Mouse (Mus musculus) adrenal gland, adult 2 months (tissue): ENCODE measurements around the gene Spon1. TPM values are rescaled to one million over a fixed set of nuclear protein-coding genes. Genes with fewer than 3 reads are reported as not detected.

ENCODE experiments used
- DNase-seq: peaks from one replicate; pipeline ENCODE4 v3.0.0; 2021
- long read RNA-seq: library from polyadenylated mRNA; stranded (forward); transcript quantifications from one replicate; pipeline ENCODE4 v2.0.0, GENCODE M21; 2021
- polyA plus RNA-seq: library from polyadenylated mRNA; depleted of rRNA; stranded (reverse); fragments of >200 nt; gene quantifications from 2 replicates; pipeline ENCODE4 v1.2.3, GENCODE M21; 2012; rRNA removed
- total RNA-seq, 2 experiments: library from RNA; stranded (reverse); gene quantifications; 2 replicates each; pipeline ENCODE4 v1.2.3; 2021

The Spon1 gene
- total RNA-seq (10 to 100 TPM; 10.3 to 12.2 TPM), polyA plus RNA-seq (8.4 and 10.4 TPM in 2 replicates)
- long read RNA-seq, full-length matches to known transcripts = 6 of 9 reads
- long read RNA-seq, partial matches to known transcripts = 2 of 9 reads
- long read RNA-seq, other reads (novel, unspliced or antisense) = 1 of 9 reads

GRCm38 (mm10) chr7:113765667-113766497 is at the start of gene Spon1:
TSS of gene Spon1 (plus strand) at chr7:113765998.
- DNase-seq = peak; percentile 27

DNA sequence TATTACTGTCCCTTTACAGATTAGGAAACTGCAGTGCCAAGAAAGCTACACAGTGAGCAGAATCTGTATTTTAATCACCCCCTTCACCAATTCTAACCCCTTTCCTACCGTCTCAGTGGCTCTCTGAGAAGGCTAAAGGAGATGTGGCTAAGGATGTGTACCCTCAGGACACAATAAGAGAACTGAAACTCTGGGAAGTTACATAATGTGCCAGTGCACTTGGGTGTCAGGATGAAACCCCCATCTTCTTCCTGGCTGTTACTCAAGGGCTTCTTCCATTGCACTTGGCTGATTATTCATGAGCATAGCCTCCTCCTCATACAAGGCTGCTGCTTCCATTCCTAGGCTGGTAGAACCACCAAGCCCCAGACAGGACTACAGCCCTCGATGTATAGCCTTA is 43.8 kb upstream of the Spon1 start:
- no peak for DNase-seq

GRCm38 (mm10) chr7:113723905-113724304 is 41.9 kb upstream of the Spon1 start:
- DNase-seq = no peak

- no peak for DNase-seq
Observed at GRCm38 (mm10) chr7:113727999-113728713, 37.6 kb upstream of the Spon1 start.

- no peak for DNase-seq
Observed at GRCm38 (mm10) chr7:113728926-113729325, 36.9 kb upstream of the Spon1 start.

GRCm38 (mm10) chr7:113730406-113731247 is 35.2 kb upstream of the Spon1 start:
- DNase-seq = no peak

DNA sequence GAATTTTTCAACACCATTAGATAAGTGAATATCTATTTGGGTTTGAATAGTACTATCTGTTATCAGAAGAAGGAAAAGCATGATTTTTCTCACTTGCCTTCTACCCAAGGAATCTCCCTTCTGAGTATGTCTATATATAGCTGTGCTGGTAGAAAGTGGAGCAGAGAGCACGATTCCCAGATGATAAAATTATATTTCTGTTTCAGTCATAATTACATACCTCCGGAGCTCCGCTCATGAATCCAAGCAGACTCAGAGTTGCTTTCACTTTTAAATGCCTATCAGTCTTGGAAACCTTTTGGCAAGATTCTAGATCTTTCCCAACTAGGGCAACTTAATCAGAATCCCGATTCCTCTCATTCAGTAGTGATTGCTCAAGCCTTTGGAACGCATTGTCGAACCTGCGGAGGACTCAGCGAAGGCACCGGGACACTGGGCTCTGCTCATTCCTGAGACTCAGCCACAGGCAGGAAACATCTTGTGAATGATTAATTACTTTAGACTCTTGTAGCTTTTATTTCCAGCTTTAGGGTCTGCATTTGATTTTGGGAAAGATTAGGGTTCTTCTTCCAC is 27.9 kb upstream of the Spon1 start:
- DNase-seq = peak; percentile 13

- peak; percentile 55 for DNase-seq
Observed at GRCm38 (mm10) chr7:113739181-113739580, 26.6 kb upstream of the Spon1 start.

DNA sequence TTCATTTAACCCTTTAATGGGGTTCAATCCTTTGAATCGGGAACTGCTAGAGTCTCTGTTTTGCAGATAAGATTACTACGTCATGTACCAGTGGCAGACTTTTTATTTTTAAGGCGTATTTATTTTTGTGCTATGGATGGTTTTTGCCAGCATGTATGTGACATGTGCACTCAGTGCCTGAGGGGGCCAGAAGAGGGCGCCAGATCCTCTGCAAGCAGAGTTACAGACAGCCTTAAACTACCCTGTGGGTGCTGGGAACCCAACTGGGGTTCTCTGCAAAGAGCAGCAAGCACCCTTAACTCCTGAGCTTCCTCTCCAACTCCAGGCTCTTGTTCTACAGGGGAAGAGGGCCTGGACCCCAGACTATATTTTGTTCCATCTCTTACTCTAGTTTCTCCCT is 23.2 kb upstream of the Spon1 start:
- DNase-seq = no peak

GRCm38 (mm10) chr7:113743982-113744381 is 21.8 kb upstream of the Spon1 start:
- no peak for DNase-seq

DNA sequence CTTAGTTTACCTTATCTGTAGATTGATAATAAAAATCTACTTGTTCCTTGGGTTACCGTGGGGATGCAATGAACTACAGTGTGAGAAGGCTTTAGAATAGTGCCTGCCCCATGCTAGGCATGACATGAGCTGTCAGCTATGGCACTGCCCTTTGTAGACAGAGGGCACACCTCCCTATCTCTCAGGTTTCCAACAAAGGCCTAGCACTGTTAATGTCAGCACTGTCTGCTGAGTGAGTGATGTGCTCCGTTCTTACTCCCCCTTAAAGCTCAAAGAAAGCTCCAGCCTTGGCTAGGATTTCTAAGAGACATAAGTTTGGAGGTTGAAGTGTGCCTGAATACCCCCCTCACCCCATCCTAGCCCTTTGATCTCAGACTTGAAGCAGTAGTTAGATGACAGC is 9.2 kb upstream of the Spon1 start:
- DNase-seq = no peak

DNA sequence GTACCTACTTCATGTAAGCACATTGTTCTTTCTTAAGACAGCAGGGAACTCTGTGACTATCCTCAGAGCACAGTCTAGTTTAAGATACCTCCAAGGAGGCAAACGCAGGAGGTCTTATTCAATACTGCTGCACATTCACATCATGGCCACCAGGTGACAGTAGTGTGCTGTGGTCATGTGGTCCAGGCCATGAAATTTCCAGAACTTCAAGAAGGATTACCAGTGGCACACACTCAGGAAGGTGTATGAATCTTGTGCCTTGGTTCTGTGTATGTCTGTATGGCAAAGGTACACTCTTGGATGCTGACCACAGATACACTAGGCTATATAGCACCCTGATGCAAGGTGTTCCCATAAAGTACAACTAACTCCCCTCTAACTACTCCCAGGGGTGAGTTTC is 6.6 kb upstream of the Spon1 start:
- DNase-seq = peak; percentile 23

GRCm38 (mm10) chr7:113765133-113765532 is 665 bp upstream of the Spon1 start:
- DNase-seq = no peak

- DNase-seq = no peak
Observed at GRCm38 (mm10) chr7:113766498-113766941, 722 bp downstream of the Spon1 start.

GRCm38 (mm10) chr7:113767546-113767945 is 1.7 kb downstream of the Spon1 start:
- DNase-seq = no peak

- no peak for DNase-seq
Observed at GRCm38 (mm10) chr7:113768174-113768935, 2.6 kb downstream of the Spon1 start.

DNA sequence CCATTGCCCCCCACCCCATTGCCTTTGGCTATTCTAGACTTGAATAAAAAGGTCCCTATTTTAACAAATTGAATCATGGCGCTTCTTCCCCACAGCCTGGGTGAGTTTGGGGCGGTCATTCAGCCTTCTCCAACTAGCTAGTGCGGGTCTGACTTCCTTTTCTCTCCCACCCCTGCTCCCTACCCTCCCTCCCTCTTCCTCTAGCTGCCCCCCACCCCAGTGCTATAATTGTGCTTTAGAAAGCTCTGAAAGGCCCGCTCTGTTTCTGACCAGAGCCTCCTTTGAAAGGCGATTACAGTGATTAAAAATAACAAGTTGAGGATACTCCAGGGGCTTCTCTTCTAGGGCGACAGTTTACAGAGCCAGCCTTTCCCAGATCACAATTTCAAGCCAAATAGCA is 3.5 kb downstream of the Spon1 start:
- DNase-seq = no peak

- DNase-seq = no peak
Observed at GRCm38 (mm10) chr7:113772135-113772534, 6.3 kb downstream of the Spon1 start.

- DNase-seq = no peak
Observed at GRCm38 (mm10) chr7:113773436-113773835, 7.6 kb downstream of the Spon1 start.

DNA sequence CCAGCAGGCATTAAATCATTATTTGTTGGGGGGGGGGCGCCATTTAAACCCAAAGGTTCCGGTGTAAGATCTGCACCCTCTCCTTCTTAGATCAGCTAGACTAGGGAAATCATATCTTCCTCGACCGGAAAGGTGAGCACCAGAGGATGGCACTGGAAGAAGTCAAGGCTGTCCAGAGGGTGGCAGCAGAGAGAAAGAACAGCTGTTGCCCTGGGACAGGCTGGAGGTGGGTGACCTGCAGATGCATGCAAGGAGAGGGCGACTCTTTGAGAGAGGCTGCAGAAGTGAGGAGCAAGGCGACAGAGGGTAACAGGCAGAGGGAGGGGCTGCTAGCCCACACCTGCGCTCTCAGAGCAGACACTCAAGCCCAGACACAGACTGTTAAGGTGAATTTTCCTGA is 8.2 kb downstream of the Spon1 start:
- DNase-seq = peak; percentile 69

GRCm38 (mm10) chr7:113774906-113775305 is 9.1 kb downstream of the Spon1 start:
- DNase-seq = no peak
